In genomic region chr4:109630215-109630614, GRCm38 (mm10) we compare ENCODE assay signal across 23 mouse cellular contexts. TPM values are rescaled to one million over a fixed set of nuclear protein-coding genes. Genes with fewer than 3 reads are reported as not detected.
DNase-seq lines count a peak whose midpoint lies in the region; ATAC-seq lines count a peak whose summit lies in the region.
"Had no signal": no experiment of that assay in that cellular context is flagged by ENCODE, and none has a peak within 500 bp of the region (broad histone marks: within the 10 kb centered on the region; RNA-seq: fewer than 3 reads in every experiment).

No protein-coding gene starts in this region.

- H3K4me2 ChIP-seq in lung, embryonic 15.5 days, result no peak overlapping the region
- H3K4me2 ChIP-seq in lung, embryonic 16.5 days (ENCODE audit: low read depth, low read length), result no peak overlapping the region
- H3K4me2 ChIP-seq: forebrain, embryonic 13.5 days; heart, embryonic 13.5 days; hindbrain, embryonic 12.5 days; hindbrain, embryonic 15.5 days had no signal

- DNase-seq in lung, postnatal 14 days, result peak; percentile 12
- DNase-seq in lung, postnatal 4 days, result peak; percentile 31 to 40
- no peak for DNase-seq in adrenal gland, adult 18-20 months (ENCODE audit: low spot score in 2 of 2)
- no peak for DNase-seq in ovary, adult 18-20 months (ENCODE audit: low spot score)
- DNase-seq: adrenal gland, adult 8-10 months; adrenal gland, postnatal 25 days; cerebellum, adult 18-20 months; cerebellum, adult 9-10 months; cerebellum, postnatal 14 days; gastrocnemius, postnatal 10 days; gastrocnemius, postnatal 36 days; heart, adult 2 months; heart, postnatal 14 days had no signal

- no peaks in the 10 kb centered on the region for H3K27me3 ChIP-seq in lung, embryonic 15.5 days
- H3K27me3 ChIP-seq in lung, embryonic 16.5 days (ENCODE audit: control insufficient read depth, insufficient read depth, low read depth, low read length), result no peaks in the 10 kb centered on the region
- H3K27me3 ChIP-seq: forebrain, embryonic 13.5 days; heart, embryonic 13.5 days; hindbrain, embryonic 12.5 days; hindbrain, embryonic 15.5 days had no signal

- no peaks in the 10 kb centered on the region for H3K36me3 ChIP-seq in lung, embryonic 15.5 days
- H3K36me3 ChIP-seq in lung, embryonic 16.5 days (ENCODE audit: control insufficient read depth, insufficient read depth, low read length), result no peaks in the 10 kb centered on the region
- H3K36me3 ChIP-seq: forebrain, embryonic 10.5 days; heart, embryonic 10.5 days; heart, embryonic 13.5 days; hindbrain, embryonic 12.5 days; hindbrain, embryonic 15.5 days had no signal

- 0 out of 2 replicates have a peak, but pooled peaks cover 3% of the 10 kb centered on the region for H3K4me1 ChIP-seq in lung, embryonic 15.5 days
- H3K4me1 ChIP-seq in lung, embryonic 16.5 days (replicated peaks; ENCODE audit: control insufficient read depth, insufficient read depth, low read length), result 0 out of 2 replicates have a peak, but pooled peaks cover 4% of the 10 kb centered on the region
- H3K4me1 ChIP-seq: forebrain, embryonic 10.5 days; forebrain, embryonic 13.5 days; heart, embryonic 10.5 days; heart, embryonic 13.5 days; hindbrain, embryonic 12.5 days; hindbrain, embryonic 15.5 days had no signal

- H3K27ac ChIP-seq in lung, embryonic 15.5 days, result no peak overlapping the region
- H3K27ac ChIP-seq in lung, embryonic 16.5 days (ENCODE audit: low read length), result no peak overlapping the region
- H3K27ac ChIP-seq: forebrain, embryonic 10.5 days; forebrain, embryonic 13.5 days; heart, adult 2 months; heart, embryonic 10.5 days; heart, embryonic 13.5 days; hindbrain, embryonic 12.5 days; hindbrain, embryonic 15.5 days had no signal

- peak; percentile 84; the same call in 1 of the 2 replicates for ATAC-seq in lung, embryonic 15.5 days (ENCODE audit: borderline replicate concordance, extremely low read depth, low FRiP score, low TSS enrichment)
- ATAC-seq in lung, embryonic 16.5 days (ENCODE audit: low read depth), result peak; percentile 93
- ATAC-seq: CD4-positive, CD25-positive, alpha-beta regulatory T cell, adult 4 months; forebrain, embryonic 13.5 days; forebrain, embryonic 16.5 days had no signal

- no peak overlapping the region for H3K9ac ChIP-seq in lung, embryonic 15.5 days
- no peak overlapping the region for H3K9ac ChIP-seq in lung, embryonic 16.5 days (ENCODE audit: low read length)
- H3K9ac ChIP-seq: forebrain, embryonic 13.5 days; heart, embryonic 13.5 days; hindbrain, embryonic 12.5 days; hindbrain, embryonic 15.5 days had no signal

- WGBS in lung, embryonic 15.5 days, result 36% methylated on average over 2 of the region's 2 CpGs
- 23% methylated on average over 2 of the region's 2 CpGs for whole genome bisulfite sequencing in lung, embryonic 16.5 days

- H3K9me3 ChIP-seq in lung, embryonic 15.5 days, result no peaks in the 10 kb centered on the region
- no peaks in the 10 kb centered on the region for H3K9me3 ChIP-seq in lung, embryonic 16.5 days (ENCODE audit: control insufficient read depth, low read length)
- H3K9me3 ChIP-seq: forebrain, embryonic 10.5 days; forebrain, embryonic 13.5 days; heart, embryonic 10.5 days; heart, embryonic 13.5 days; hindbrain, embryonic 12.5 days; hindbrain, embryonic 15.5 days had no signal

- no peak overlapping the region for H3K4me3 ChIP-seq in lung, embryonic 15.5 days
- H3K4me3 ChIP-seq in lung, embryonic 16.5 days (ENCODE audit: low read length), result no peak overlapping the region
- H3K4me3 ChIP-seq: forebrain, embryonic 10.5 days; forebrain, embryonic 13.5 days; heart, adult 2 months; heart, embryonic 10.5 days; heart, embryonic 13.5 days; hindbrain, embryonic 12.5 days; hindbrain, embryonic 15.5 days had no signal

RNA-seq across cellular contexts. Expression of gene Cdkn2c, which starts 36.8 kb away (rescaled TPM):
- polyA plus RNA-seq in lung, embryonic 15.5 days (2015; fragmentation: Nextera tagmentation; extraction: Ambion mirVana), result 16.7 and 18.0 TPM in 2 replicates
- 15.6 and 16.0 TPM in 2 replicates for polyA plus RNA-seq in lung, embryonic 16.5 days (2015; fragmentation: Nextera tagmentation; extraction: Ambion mirVana)
- 10 to 100 TPM; 55.6 TPM for total RNA-seq in adrenal gland, adult 18-20 months (2021)

RNA-seq across cellular contexts. Expression of gene Faf1, which starts 46.2 kb away (rescaled TPM):
- 24.3 and 25.0 TPM in 2 replicates for polyA plus RNA-seq in lung, embryonic 15.5 days (2015; fragmentation: Nextera tagmentation; extraction: Ambion mirVana)
- polyA plus RNA-seq in lung, embryonic 16.5 days (2015; fragmentation: Nextera tagmentation; extraction: Ambion mirVana), result 17.5 and 20.9 TPM in 2 replicates
- 10 to 100 TPM; 27.1 to 27.4 TPM for total RNA-seq in adrenal gland, adult 18-20 months (2021)

Comparison
In these comparisons a context has a peak if more than half of its experiments do, and no peak if none do; other contexts are left out.
1. DNase-seq: peak in lung, postnatal 14 days (single experiment) and lung, postnatal 4 days (2 of 2); none in adrenal gland, adult 18-20 months (0 of 2) and ovary, adult 18-20 months (single experiment).